Mouse (Mus musculus): ENCODE measurements around the gene Mapk13.
"Not testable (repeated sequence)": the region's sequence is repeated elsewhere in the genome, so short reads cannot be mapped to it uniquely, and the experiment has no call there.

The Mapk13 gene

GRCm38 (mm10) chr17:28815384-28816004 is 46.4 kb downstream of the Mapk13 start:
- DNase-seq (ENCODE audit: low spot score): no peak

GRCm38 (mm10) chr17:28816326-28816725 is 47.2 kb downstream of the Mapk13 start:
- not testable (repeated sequence) for DNase-seq (ENCODE audit: low spot score)

- no peak for DNase-seq (ENCODE audit: low spot score)
These were observed 48.0 kb downstream of the Mapk13 start for GRCm38 (mm10) chr17:28816875-28817811.

- DNase-seq (ENCODE audit: low spot score): no peak
These were observed 51.1 kb downstream of the Mapk13 start for GRCm38 (mm10) chr17:28820189-28820588.

GRCm38 (mm10) chr17:28823004-28823745 is 54.1 kb downstream of the Mapk13 start:
- DNase-seq (ENCODE audit: low spot score): no peak

GRCm38 (mm10) chr17:28823749-28824148 is 54.7 kb downstream of the Mapk13 start:
- no peak for DNase-seq (ENCODE audit: low spot score)

GRCm38 (mm10) chr17:28824896-28825295 is 55.8 kb downstream of the Mapk13 start:
- no peak for DNase-seq (ENCODE audit: low spot score)

GRCm38 (mm10) chr17:28825359-28826041 is 56.4 kb downstream of the Mapk13 start:
- DNase-seq (ENCODE audit: low spot score): peak; percentile 16

GRCm38 (mm10) chr17:28827665-28828231 is 58.7 kb downstream of the Mapk13 start:
- no peak for DNase-seq (ENCODE audit: low spot score)

- no peak for DNase-seq (ENCODE audit: low spot score)
These were observed 60.0 kb downstream of the Mapk13 start for GRCm38 (mm10) chr17:28829120-28829519.

All from retina, embryonic 14.5 days (tissue).